Mouse (Mus musculus): ENCODE data around the gene Itm2b.

The Itm2b gene

DNA sequence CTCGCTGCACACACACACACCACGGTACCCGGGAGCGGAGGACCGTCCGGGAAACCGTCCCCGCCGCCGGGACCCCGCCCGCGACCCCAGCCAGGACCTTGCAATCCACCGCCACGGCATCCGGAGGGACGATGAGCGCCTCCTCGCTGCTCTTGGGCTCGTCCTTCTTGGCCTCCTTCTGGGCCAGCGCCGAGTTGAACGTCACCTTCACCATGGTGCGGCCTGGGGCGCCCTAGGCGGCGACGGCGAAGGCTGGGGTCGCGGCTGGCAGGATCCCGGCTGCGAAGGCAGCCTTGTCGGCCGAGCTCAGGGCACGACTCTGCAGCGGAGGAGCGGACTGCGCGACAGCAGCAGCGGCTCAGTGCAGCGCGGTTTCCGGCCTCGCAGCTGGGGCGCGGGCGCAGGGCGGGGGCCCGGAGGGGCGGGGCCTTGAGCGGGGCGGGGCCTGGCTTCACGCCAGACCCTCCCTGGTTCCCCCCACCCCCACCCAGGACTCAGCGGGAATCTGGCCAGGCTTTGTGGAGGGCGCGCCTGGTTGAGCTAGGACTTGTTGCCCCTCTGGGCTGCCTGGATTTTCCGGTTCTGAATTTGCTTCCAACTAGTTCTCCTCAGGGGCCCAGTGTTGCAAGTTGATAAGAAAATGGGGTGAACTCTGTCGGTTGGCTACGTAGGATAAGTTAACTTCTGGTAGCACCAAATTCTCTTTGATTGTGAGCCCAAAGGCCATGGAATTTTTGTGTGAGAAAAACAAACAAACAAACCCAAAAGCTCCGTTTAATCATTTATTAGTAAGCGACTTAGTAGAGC, at the start of gene Itm2b:
Gene Itm2b, minus strand, starts transcription at position 377 of the 807 bp plus-strand sequence.
- peak; percentile 85 for DNase-seq (ENCODE audit: low read depth, low spot score)

DNA sequence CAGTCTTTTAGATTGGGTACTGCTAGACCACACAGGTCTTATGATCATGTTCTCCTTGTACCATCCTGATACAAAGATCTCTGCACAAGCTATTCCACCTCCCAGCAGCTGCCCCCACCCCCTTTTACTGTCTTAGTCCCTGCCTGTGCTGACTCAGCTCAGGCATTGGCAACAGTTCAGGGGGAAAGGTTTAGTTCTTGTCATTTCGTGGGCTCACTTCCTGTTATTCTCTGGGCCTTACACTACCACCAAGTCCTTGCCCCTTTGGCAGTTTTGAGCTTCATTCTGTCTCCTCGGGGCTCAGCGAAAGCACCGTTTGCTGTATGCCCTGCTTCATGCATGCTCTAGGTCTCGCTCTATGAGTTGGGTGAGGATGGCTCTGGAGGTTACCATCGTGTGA, 48.4 kb upstream of the Itm2b start:
- no peak for DNase-seq (ENCODE audit: low read depth, low spot score)

DNA sequence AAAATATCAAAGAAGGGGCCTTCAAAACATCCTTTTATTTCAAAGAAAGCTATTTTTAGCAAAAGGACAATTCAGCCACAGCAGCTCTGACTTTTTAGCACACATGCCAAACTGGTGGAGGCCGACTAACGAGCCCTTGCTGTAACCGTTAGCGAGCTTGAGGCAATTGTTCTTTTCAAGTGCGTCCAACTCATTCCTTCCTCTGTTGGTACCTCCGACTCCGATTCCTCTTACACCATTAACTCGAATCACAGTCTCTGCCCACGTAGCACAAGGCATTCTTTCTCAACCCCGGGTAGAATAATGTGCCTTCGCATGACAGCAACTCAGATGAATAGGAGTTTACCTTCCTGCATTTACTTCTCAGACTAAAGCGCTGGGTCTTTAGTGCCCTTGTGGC, 45.5 kb upstream of the Itm2b start:
- DNase-seq (ENCODE audit: low read depth, low spot score), result no peak

DNA sequence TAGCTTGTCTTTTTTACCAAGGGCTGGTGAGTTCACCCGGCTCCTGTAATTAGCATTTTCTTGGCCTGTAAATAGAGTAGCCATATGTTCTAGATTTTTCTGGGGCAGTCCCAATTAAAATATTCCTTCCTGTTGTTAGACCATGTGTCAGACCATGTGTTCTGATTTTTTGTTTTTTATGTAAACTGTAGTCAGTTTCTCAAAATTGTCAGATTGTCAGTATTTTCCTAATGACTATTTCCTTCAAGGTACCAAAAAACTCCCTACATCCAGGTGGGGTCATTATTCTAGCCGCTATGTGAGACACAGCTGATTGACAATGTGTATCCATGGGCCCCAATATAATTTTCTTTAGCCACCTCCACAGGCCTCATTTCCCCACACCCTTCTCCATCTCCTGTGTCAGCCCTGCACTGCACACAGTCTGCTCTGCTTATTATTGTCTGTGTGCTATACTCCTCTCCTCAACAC, 40.5 kb upstream of the Itm2b start:
- no peak for DNase-seq (ENCODE audit: low read depth, low spot score)

DNA sequence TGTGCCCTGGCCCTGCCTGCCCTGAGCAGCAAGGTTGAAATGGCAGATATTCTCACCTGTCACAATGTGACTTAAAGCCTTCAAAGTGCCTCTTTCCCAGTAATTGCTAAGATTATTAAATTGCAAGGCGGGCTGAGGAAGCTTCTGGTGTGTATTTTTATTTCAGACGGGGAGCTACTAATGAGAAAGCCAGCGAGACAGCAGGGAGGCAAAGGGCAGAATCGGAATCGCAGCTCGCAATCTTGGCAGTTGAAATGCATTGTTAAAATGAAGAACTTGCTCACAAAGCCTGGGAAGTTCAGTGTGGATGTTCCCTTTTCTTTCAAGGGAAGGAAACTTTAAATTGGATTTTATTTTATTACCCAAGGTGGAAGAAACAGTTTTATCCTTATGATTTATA, 39.9 kb upstream of the Itm2b start:
- DNase-seq (ENCODE audit: low read depth, low spot score), result no peak

DNA sequence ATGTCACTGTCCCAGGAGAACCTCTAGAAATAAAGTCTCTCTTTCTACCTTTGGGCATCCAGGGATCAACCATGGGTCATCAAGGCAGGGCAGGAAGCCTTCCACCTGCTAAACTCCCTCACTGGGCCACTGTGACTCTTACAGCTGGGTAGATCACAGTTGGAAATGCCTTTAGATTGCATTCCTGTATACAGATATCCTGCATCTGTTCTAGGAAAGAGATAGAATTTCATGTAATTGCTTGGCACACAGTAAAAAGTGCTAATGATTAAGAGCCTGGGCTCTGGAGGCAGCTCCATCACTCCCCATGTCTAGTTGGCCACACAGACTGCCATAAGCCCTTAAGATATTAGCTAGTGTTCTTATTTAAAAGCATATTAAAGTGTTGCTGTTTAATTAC, 38.5 kb upstream of the Itm2b start:
- DNase-seq (ENCODE audit: low read depth, low spot score), result peak; percentile 36

DNA sequence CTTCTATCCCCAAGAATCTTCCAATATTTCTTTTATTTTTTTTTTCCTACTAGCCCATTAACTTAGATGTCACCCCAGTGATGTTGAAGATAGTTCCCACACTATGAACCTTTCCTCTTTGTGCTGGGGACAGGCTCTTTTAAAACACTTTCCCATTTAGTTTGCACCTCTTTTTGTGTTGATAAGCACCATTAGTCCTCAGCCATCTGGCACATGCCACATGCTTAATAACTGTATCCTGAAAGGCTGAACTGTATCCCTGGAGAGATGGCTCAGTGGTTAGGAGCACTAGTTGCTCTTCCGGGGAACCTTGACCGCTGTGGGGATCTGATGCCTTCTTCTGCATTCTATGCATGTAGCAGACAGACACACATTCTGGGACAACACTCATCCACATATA, 37.5 kb upstream of the Itm2b start:
- DNase-seq (ENCODE audit: low read depth, low spot score), result no peak

DNA sequence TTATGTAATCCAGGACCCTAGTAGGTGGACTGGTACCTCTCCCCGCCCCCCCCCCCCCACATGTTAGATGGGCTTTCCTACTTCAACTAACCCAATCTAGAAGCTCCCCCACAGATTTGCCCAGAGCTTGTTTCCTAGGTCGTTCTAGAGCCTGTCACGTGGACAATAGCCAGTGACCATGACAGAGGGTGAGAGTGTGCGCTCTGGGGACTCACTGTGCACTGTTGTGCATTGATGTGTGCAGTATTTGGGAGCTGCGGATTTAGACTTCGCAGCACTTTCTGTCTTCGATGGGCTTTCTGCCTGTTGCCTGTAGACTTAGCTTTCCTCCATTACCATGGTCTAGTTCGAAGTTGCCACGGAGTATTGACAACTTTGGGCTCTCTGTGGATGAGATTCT, 36.5 kb upstream of the Itm2b start:
- no peak for DNase-seq (ENCODE audit: low read depth, low spot score)

DNA sequence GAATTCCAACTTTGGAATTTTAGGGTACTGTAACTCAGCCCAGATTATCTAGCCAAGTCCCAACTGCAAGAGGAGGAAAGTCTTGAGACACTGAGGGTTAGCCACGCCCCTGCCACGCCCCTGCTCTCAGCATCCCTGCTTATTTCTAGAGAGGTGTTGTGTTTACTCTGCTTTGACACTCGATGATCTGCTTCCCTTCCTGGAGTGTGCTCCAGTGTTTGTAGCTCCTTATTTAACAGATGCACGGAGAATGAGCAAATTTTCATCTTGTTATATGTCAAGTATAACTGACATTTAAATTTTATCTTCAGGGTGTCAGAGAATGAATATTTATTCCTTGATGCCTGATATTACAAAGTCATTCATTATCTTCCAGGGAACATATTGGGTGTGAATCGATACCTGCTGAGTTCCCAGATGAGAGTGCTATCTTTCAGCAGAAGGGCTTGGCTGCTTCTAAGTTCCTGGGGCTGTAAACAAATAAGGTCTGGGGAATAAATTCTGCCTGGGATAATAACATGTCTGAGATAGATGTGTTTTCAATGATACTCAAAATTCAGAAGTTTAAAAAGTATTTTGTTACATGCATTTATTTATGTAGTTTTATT, 35.2 kb upstream of the Itm2b start:
- DNase-seq (ENCODE audit: low read depth, low spot score), result no peak

DNA sequence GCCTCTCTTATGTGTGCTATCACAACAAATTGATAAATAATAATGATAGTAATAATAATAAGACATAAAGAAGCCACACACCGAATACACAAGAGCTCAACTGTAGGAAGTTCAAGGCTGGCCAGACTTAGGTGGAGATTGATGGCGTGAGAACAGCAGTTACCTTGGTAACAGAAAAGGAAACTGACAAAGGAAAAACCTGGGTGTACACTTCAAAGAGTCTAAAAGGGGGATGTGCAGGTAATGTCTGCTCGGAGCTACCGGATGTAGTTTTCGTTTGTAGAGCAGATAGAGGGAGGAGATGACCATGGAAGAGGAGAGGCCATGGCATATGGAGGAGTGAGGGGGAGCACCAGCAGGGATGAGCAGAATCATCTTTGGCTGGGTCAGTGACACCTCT, 31.4 kb upstream of the Itm2b start:
- DNase-seq (ENCODE audit: low read depth, low spot score), result no peak

DNA sequence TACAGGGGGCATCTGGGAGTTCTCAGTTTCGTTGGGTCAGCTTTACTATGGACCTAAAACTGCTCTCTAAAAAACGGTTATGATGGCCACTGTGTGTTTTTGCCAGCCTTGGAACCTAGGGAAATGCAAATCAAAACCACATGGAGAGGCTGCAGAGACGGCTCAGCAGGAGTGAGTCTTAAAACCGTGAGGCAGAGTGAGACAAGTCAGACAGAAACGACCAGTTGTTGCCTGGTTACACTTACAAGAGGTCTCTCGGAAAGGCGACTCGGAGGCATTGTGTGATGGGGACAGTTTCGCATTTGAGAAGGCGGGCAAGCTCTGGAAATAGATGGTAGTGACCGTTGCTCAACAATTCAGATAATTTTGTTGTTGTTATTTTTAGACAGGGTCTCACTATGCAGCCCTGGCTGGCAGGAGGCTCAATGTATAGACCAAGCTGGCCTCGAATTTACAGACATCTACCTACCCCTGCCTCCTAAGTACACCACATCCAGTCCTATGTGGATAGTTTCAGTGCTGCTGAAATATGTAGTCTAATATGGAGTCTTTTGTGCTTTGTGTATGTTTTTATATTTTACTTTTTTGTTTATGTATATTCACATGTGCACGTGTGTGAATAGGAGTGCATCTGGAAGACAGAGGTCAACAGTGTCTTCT, 30.4 kb upstream of the Itm2b start:
- DNase-seq (ENCODE audit: low read depth, low spot score), result peak; percentile 76

DNA sequence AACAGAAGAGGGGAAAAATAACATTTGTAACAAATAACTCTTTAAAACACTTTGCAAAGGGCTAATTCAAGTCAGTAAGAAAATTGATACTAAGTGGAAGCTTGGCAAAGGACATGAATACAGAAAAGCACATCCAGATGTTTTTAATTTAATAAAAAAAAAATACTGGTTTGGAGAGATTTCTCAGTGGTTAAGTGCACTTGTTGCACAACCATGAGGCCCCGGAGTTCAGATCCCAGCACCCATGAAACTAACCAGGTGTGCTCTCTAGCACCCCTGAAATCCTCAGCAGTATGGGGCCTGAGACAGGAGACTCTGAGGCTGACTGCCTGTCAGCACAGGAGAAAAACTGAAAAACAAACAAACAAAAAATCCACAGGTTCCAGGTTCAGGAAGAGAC, 26.6 kb upstream of the Itm2b start:
- no peak for DNase-seq (ENCODE audit: low read depth, low spot score)

DNA sequence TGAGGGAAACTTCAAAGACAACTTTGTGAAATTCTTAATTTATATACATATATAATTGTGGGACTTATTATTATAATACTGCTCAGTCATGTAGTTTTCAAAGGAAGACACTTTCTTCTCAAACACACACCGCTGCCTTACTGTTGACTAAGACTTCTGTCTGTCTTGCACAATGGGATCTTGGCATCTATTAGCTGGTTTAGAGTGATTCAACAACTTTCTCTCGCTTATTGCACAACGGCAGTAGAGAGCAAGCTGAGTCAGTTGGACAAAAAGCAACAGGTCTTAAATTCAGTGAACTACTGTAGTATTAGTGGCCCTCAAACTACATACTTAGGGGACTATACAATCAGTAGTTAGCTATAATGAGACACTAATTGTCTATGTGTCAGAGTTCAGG, 25.0 kb upstream of the Itm2b start:
- no peak for DNase-seq (ENCODE audit: low read depth, low spot score)

DNA sequence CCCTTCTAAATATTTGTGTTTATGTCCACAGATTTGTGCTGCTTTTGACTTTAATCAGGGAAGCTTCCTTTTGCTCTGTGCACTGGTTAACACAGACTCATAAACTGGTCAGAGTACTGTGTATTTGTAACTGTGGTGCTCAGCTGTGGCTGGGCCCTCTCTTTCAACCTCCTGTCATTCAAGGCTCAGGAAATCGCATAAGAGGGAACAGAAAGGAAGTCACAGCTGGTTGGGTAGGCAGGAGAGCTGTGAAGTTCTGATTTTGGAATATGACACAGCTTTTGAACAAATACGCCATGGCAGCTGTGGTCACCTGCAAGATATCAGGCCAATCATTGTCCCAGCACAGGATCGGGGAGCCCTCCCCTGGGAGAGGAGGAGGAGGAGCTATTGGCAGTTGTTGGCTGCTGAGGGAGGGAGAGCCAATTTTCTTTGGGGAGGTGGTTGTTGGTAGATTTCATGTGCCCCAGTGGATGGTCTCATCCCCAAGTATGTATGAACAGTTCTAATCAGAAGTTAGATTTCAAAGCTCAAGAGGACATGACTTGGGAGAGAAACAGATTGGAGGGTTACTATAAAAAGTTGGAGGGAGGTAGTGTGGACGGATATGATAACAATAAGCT, 23.2 kb upstream of the Itm2b start:
- no peak for DNase-seq (ENCODE audit: low read depth, low spot score)

DNA sequence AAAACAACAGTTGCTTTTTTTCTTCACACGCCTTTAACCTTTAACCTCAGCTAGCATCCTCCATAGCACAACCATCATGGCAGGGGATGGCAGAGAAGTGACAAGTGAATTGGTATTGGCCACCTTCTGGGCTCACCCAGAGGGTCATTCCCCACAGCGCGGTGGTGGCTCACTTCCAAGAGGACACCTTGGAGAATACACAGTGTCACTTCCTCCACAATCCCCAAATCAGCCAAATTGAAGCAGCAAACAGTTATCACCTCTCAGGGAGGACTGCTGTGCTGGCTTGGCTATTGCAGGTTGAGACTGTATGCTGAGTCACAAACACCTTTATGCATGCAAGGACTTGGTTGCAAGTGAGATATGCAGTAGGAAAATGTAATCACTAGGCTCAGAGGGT, 18.9 kb upstream of the Itm2b start:
- no peak for DNase-seq (ENCODE audit: low read depth, low spot score)

DNA sequence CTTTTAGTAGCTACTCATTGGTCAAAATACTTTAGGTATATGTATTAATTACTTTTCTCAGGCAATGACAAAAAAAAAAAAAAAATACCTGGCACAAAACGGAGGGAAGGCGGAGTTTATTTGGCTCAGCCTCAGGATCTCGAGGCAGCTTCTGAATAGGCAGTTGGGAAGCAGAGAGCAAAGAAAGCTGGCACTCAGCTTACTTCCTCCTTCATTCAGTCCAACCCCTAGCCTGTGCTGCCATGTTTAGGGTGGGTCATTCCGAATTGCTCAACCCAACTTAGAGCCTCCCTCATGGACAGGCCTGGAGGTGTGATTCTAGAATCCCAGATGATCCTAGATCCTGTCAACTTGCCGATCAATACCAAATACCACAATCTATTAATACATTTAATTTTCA, 18.3 kb upstream of the Itm2b start:
- no peak for DNase-seq (ENCODE audit: low read depth, low spot score)

DNA sequence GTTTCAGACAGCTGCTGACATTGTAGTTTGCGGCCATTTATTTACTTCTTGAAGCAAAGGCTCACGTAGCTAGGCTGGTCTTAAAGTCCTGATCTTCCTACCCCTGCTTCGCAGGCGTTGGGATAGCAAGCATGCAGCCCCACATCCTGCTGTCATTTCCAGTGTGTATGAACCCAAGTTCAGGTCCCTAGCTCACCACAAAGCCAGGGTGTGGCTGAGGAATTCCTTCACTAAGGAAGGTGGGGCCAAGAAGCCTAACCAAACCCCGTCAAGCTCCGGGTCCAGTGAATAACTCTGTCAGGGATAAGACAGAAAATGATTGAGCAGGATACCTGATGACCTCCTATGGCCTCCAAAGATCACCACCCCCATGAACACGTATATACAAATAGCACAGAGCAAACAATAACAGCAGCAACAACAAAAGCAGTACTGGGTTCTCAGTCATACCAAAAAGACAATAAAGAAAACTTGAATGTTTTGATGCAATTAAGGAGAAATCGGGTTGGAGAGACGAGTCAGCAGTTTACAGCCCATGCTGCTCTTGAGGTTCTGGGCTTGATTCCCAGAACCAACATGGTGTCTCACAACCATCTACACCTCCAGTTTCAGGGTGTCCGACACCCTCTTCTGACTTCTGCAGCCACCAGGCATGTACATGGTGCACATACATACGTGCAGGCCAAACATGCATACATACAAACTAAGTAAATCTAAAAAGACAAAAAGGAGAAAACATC, 17.4 kb upstream of the Itm2b start:
- DNase-seq (ENCODE audit: low read depth, low spot score), result no peak

DNA sequence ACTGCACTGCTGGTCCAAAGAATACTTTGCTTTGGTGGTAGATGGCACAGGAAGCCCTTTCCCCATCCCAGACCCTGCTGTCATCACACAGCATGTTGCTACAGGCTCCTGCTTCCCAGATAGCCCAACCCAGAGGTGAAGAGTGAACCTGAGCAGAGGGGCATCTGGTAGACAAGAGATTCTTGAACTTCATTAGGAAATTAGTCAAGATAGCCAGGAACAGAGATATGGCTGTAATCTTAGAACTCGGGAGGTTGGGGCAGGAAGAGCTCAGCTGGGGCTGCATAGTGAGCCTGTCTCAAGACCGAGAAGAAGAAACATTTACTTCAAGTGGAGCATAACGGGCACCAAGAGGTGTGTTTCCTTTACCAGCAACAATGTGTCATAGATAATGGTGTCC, 16.3 kb upstream of the Itm2b start:
- DNase-seq (ENCODE audit: low read depth, low spot score), result no peak

DNA sequence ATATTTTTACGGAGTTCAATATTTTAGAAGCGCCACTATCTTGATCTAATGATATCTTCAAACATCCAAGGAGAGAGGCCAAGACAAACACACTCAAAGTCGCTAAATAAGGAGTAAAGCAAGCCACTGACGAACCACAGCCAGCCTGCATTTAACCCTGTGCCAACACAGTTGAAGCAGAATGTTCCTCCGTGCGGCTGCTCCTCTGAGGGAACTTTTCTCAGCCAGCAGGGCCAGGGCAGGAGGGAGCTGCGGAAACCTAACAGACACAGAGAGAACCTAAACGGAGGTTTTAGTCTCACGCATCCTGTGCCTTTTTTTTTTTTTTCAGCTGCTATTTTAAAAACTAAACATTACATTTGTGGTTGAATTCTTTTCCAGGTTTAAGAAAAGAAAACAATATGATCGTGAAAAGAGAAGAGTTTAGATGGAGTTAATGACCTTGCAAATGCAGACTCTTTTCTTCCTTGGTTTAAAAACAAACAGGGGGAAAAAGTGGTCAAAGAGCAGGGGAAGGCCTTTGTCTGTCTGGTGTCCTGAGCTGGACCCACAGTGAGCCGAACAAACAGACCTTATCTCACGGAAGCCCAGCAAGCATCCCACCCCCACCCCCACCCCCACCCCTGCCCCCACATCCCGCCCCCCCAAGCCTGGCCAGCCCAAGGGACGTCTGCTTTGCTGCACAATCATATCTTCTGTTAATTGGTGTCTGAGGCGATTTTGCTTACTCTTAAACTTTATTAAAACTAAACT, 15.0 kb upstream of the Itm2b start:
- no peak for DNase-seq (ENCODE audit: low read depth, low spot score)

DNA sequence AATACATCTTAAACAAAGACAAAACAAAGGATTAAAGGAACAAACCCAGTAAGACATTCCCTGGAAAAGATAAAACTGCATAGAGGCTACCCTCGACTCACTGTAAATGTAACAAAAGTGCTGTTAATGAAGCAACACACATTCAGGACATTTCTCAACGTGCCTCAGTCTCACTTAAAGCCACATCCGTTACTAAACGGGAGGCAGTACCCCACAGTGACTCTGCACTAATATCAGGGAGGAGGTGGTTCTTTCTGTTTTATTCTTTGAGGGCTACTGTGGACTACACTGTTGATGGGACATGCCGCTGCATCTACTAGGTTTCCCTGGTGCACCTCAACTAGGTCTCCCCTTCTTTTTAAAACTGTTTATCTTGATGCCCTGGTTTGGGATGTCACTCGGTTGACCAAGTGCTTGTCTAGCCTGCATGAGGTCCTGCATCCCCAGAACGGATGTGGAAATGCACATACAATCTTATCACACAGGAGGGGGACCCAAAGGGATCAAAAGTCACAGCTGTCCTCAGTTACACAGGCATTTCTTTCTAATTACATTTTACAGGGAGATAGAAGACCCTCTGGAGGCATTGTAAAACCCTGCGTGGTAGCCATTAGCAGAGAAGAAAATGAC, 13.4 kb upstream of the Itm2b start:
- DNase-seq (ENCODE audit: low read depth, low spot score), result no peak

DNA sequence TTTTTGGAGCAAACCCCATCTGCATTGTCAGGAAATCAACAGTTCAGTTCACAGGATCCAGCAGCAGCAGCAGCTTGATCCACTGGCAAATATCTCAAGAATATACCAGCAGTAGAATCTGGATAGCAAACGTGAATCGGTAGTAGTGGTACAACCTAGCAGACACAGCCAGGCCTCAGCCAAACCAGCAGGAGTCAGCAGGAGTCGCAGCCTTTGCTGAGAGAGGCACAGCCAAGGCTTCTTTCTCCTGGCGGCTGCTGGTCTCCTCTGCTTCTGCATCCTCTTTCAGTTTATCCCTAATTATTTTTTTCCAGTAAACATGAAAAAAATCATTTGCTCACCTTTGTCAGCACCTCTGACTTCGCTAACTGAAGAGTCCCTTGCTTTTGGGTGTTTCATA, 10.7 kb upstream of the Itm2b start:
- DNase-seq (ENCODE audit: low read depth, low spot score), result no peak
